Mouse (Mus musculus): Measurements from ENCODE around the gene Napsa. TPM values are rescaled to one million over a fixed set of nuclear protein-coding genes. Genes with fewer than 3 reads are reported as not detected.

The Napsa gene
- polyA plus RNA-seq, 1 experiment from 2014 or later: 2.1 TPM

DNA sequence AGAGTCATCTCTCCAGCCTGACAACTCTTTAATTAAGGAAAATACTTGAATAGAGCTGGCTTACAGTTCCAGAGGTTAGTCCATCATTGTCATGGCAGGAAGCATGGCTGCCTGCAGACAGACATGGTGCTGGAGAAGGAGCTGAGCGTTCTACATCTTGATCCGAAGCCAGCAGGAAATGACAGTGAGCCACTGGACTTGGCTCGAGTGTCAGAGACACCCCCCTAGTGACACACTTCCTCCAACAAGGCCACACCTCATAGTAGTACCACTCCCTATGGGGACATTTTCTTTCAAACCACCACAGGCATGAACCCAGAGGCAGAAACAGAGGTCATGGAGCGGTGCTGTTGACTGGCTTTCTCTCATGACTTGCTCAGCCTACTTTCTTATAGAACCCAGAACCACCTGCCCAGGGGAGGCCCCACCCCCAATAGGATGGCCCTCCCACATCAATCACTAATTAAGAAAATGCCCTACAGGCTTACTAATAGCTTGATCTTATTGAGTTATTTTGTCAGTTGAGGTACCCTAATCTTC, 12.2 kb downstream of the Napsa start:
- Histone ChIP-seq H3K27me3 (no peaks in the 10 kb centered on the region), H3K4me3 (no peak overlapping the region), H3K27ac (replicated peaks) (no peak overlapping the region), H3K9ac (no peak overlapping the region), H3K4me2 (no peak overlapping the region), H3K9me3 (no peaks in the 10 kb centered on the region), H3K36me3 (no peaks in the 10 kb centered on the region), H3K4me1 (replicated peaks) (peaks cover 29% of the 10 kb centered on the region)
- ATAC-seq (ENCODE audit: low FRiP score, low read depth): no peak
- 86% methylated on average over 4 of the region's 4 CpGs for whole genome bisulfite sequencing

DNA sequence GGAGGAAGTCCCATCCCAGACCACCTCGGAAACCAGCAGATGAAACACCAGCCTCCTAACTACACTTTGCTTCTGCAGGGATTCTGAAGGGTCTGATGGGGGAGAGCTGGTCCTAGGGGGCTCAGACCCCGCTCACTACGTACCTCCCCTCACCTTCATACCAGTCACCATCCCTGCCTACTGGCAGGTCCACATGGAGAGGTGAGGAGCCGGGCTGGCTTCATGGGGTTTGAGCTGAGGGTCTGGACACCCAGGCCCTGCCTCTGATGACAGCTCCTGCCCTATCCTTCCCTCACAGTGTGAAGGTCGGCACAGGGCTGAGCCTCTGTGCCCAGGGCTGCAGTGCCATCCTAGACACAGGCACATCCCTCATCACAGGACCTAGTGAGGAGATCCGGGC, 12.7 kb downstream of the Napsa start:
- Histone ChIP-seq H3K27me3 (no peaks in the 10 kb centered on the region), H3K4me2 (no peak overlapping the region), H3K36me3 (no peaks in the 10 kb centered on the region), H3K9ac (no peak overlapping the region), H3K9me3 (no peaks in the 10 kb centered on the region), H3K4me1 (replicated peaks) (peaks cover 35% of the 10 kb centered on the region), H3K4me3 (no peak overlapping the region), H3K27ac (replicated peaks) (no peak overlapping the region)
- WGBS: 91% methylated on average over 6 of the region's 6 CpGs
- no peak for ATAC-seq (ENCODE audit: low FRiP score, low read depth)

DNA sequence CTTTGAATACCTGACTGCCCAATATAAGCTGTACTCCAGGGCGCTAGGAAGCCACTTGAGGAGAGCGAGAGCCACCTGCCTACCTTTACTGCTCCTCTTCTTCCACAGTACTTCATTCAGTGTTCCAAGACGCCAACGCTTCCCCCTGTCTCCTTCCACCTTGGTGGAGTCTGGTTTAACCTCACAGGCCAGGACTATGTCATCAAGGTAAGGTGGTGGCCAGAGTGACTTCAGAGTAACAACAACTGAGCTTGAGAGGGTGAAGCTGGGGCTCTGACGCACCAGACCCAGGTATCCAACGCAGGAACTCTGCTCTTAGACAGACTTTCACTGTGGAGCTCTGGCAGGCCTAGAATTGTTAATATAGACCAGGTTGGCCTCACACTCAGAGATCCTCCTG, 13.4 kb downstream of the Napsa start:
- no peak for ATAC-seq (ENCODE audit: low FRiP score, low read depth)
- Histone ChIP-seq H3K4me3 (no peak overlapping the region), H3K9me3 (no peaks in the 10 kb centered on the region), H3K27me3 (no peaks in the 10 kb centered on the region), H3K27ac (replicated peaks) (no peak overlapping the region), H3K36me3 (no peaks in the 10 kb centered on the region), H3K4me1 (replicated peaks) (peaks cover 40% of the 10 kb centered on the region), H3K9ac (no peak overlapping the region), H3K4me2 (no peak overlapping the region)
- WGBS: 95% methylated on average over 6 of the region's 6 CpGs

DNA sequence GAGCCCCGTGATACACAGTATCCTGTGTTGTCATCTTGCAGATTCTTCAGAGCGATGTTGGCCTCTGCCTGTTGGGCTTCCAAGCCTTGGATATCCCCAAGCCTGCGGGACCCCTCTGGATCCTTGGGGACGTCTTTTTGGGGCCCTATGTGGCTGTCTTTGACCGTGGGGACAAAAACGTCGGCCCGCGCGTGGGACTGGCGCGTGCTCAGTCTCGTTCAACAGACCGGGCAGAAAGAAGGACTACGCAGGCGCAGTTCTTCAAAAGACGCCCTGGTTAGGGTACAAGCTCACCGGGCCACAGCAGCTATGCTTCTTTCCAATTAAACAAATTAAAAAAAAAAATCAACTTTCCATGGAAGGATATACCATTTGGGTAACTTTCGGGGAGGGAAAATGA, 14.3 kb downstream of the Napsa start:
- WGBS: 7% methylated on average over 19 of the region's 19 CpGs
- H3K9me3 ChIP-seq: no peaks in the 10 kb centered on the region
- H3K27ac ChIP-seq (replicated peaks): peak overlapping the region; percentile 80
- ATAC-seq (ENCODE audit: low FRiP score, low read depth): no peak
- peaks cover 48% of the 10 kb centered on the region for H3K4me1 ChIP-seq (replicated peaks)
- no peaks in the 10 kb centered on the region; the same call in 1 of the 2 replicates for H3K27me3 ChIP-seq
- H3K4me3 ChIP-seq: peak overlapping the region; percentile 70
- H3K36me3 ChIP-seq: no peaks in the 10 kb centered on the region
- peak overlapping the region; percentile 51 for H3K9ac ChIP-seq
- H3K4me2 ChIP-seq: peak overlapping the region; percentile 92

DNA sequence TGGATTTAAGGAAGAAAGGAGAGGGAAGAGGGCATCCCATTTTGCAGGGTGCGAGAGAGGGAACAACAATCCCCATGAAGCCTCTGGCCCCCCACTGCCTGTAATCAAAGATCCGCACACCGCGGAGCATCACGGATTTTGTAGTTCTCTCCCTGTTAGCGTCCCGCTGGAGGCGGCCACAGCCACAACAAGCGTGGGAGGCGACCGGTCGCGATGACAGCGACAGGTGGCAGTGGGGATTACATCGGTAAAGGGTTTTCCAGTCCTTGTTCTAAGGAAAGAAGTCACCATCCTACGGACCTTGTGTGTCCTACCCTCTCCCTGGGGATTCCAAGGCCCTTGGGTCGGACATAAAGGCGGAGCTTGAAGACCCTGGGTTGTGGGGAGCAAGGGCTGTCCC, 14.8 kb downstream of the Napsa start:
- peak overlapping the region; percentile 80 for H3K27ac ChIP-seq (replicated peaks)
- WGBS: under 1% methylated on average over 18 of the region's 18 CpGs
- H3K9me3 ChIP-seq: no peaks in the 10 kb centered on the region
- H3K9ac ChIP-seq: peak overlapping the region; percentile 51
- peak overlapping the region; percentile 92 for H3K4me2 ChIP-seq
- peaks cover 52% of the 10 kb centered on the region for H3K4me1 ChIP-seq (replicated peaks)
- peak; percentile 31; the same call in 1 of the 2 replicates for ATAC-seq (ENCODE audit: low FRiP score, low read depth)
- H3K36me3 ChIP-seq: no peaks in the 10 kb centered on the region
- peaks cover 3% of the 10 kb centered on the region; the same call in 1 of the 2 replicates for H3K27me3 ChIP-seq
- H3K4me3 ChIP-seq: peak overlapping the region; percentile 70

DNA sequence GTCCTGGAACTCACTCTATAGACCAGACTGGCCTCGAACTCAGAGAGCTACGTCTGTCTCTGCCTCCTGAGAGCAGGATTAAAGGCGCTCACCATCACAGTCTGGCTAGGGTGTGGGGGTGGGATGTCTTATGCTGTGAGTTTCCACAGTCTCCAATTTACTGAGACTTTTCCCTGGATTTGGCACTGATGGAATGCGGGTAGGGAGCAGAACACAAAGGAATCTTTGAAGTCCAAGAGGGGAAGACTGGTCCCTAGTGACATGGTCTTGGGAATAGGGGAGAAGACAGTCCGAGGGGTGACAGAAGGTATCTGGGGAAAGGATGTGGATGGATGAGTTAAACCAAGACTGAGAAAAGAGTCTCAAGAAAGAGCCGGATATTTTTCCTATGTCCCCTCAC, 15.5 kb downstream of the Napsa start:
- H3K9ac ChIP-seq: peak overlapping the region; percentile 46; the same call in 1 of the 2 replicates
- H3K27me3 ChIP-seq: peaks cover 6% of the 10 kb centered on the region; the same call in 1 of the 2 replicates
- H3K9me3 ChIP-seq: no peaks in the 10 kb centered on the region
- no peaks in the 10 kb centered on the region for H3K36me3 ChIP-seq
- ATAC-seq (ENCODE audit: low FRiP score, low read depth): no peak
- H3K27ac ChIP-seq (replicated peaks): no peak overlapping the region
- H3K4me3 ChIP-seq: peak overlapping the region; percentile 70
- peaks cover 59% of the 10 kb centered on the region for H3K4me1 ChIP-seq (replicated peaks)
- 38% methylated on average over 6 of the region's 6 CpGs for WGBS
- peak overlapping the region; percentile 92 for H3K4me2 ChIP-seq

DNA sequence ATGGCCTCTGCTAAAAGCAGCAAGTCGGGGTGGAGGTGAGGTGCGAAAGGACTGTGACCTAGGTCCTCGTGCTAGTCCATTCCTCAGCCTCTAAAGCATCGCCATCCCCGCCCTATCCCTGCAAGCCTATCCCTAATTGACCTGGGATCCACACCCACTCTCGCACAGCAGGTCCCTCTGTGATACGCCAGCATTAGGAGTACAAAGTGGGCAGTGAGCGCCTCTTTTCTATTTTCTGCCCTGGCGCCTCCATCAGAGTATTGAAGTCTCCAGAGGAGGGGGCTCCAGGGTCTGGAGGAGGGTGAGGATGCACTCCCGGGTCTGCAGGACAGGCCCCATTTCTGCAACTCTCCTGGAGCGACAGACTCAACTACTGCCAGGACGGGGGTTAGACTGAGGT, 16.2 kb downstream of the Napsa start:
- no peak for ATAC-seq (ENCODE audit: low FRiP score, low read depth)
- Histone ChIP-seq H3K27ac (replicated peaks) (peak overlapping the region; percentile 78; the same call in 1 of the 2 replicates), H3K9me3 (no peaks in the 10 kb centered on the region), H3K4me2 (peak overlapping the region; percentile 92), H3K27me3 (peaks cover 10% of the 10 kb centered on the region), H3K9ac (peak overlapping the region; percentile 48), H3K36me3 (no peaks in the 10 kb centered on the region), H3K4me1 (replicated peaks) (peaks cover 66% of the 10 kb centered on the region), H3K4me3 (peak overlapping the region; percentile 70)
- 9% methylated on average over 12 of the region's 12 CpGs for WGBS

- Histone ChIP-seq H3K36me3 (no peaks in the 10 kb centered on the region), H3K9me3 (no peaks in the 10 kb centered on the region), H3K27ac (replicated peaks) (peak overlapping the region; percentile 78), H3K9ac (peak overlapping the region; percentile 48), H3K4me3 (peak overlapping the region; percentile 70), H3K4me2 (peak overlapping the region; percentile 92), H3K27me3 (peaks cover 10% of the 10 kb centered on the region), H3K4me1 (replicated peaks) (peaks cover 73% of the 10 kb centered on the region)
- WGBS: under 1% methylated on average over 33 of the region's 33 CpGs
- peak; percentile 25 for ATAC-seq (ENCODE audit: low FRiP score, low read depth)
These were observed 17.0 kb downstream of the Napsa start for GRCm38 (mm10) chr7:44589149-44589548.

DNA sequence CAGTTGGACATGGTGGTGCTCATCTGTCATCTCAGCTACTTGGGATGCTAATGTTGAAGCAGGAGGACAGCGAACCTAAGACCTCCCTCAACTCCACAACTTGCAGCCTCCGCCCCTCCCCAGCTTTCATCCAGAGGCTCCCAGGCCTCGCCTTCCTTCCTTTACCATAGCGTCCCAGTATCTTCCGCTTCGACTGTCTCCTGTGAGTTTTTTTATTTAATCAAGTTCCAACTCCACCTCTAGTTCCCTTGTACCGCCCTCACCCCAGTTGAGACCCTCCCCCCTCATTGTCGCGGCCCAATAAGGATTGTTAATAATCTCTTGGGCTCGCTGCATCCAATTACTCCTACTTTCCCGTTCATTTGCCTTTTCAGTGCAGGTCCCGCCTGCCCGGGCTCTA, 17.8 kb downstream of the Napsa start:
- WGBS: 2% methylated on average over 13 of the region's 13 CpGs
- Histone ChIP-seq H3K27ac (replicated peaks) (peak overlapping the region; percentile 78), H3K9ac (peak overlapping the region; percentile 48), H3K4me1 (replicated peaks) (peaks cover 81% of the 10 kb centered on the region), H3K4me2 (peak overlapping the region; percentile 92), H3K4me3 (peak overlapping the region; percentile 70), H3K36me3 (no peaks in the 10 kb centered on the region), H3K9me3 (no peaks in the 10 kb centered on the region), H3K27me3 (peaks cover 10% of the 10 kb centered on the region)
- ATAC-seq (ENCODE audit: low FRiP score, low read depth): no peak

GRCm38 (mm10) chr7:44590402-44591347, 18.5 kb downstream of the Napsa start, which contains the start of gene Kcnc3:
Kcnc3 (plus strand) TSS chr7:44590664.
- peaks cover 83% of the 10 kb centered on the region for H3K4me1 ChIP-seq (replicated peaks)
- 0% methylated on average over 59 of the region's 80 CpGs for WGBS
- peak within 1 kb of the TSS; percentile 83 for H3K27ac ChIP-seq (replicated peaks)
- peak within 1 kb of the TSS; percentile 92 for H3K4me2 ChIP-seq
- H3K9me3 ChIP-seq: no peaks in the 10 kb centered on the region
- H3K9ac ChIP-seq: peak within 1 kb of the TSS; percentile 69
- ATAC-seq (ENCODE audit: low FRiP score, low read depth): peak; percentile 93
- peak within 1 kb of the TSS; percentile 70 for H3K4me3 ChIP-seq
- H3K27me3 ChIP-seq: peaks cover 10% of the 10 kb centered on the region
- peaks cover 3% of the 10 kb centered on the region; the same call in 1 of the 2 replicates for H3K36me3 ChIP-seq

DNA sequence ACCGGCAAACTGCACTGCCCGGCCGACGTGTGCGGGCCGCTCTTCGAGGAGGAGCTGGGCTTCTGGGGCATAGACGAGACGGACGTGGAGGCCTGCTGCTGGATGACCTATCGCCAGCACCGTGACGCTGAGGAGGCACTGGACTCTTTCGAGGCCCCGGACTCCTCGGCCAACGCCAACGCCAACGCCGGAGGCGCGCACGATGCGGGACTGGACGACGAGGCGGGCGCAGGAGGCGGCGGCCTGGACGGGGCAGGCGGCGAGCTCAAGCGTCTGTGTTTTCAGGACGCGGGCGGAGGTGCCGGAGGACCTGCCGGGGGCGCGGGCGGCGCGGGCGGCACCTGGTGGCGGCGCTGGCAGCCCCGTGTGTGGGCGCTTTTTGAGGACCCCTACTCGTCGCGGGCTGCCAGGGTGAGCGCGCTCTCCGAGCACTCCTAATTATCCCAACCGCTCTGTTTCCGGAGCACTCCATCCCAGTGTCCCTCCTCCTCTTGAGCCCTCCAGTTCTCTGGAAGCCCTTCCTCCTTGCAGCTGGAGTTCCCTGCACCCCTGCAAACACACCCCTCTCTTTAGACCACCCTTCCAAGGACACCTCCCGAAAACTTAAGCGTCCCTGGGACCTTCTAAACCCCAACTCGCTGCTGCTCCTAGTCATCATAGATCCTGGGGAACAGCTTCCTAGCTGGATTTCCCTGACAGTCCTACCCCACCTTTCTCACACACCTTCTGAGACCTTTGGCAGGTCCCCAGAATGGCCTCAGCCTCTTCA, 19.4 kb downstream of the Napsa start:
- peaks cover 78% of the 10 kb centered on the region for H3K4me1 ChIP-seq (replicated peaks)
- under 1% methylated on average over 57 of the region's 60 CpGs for WGBS
- ATAC-seq (ENCODE audit: low FRiP score, low read depth): no peak
- H3K27ac ChIP-seq (replicated peaks): peak overlapping the region; percentile 83
- peak overlapping the region; percentile 70 for H3K4me3 ChIP-seq
- no peaks in the 10 kb centered on the region for H3K9me3 ChIP-seq
- peak overlapping the region; percentile 69 for H3K9ac ChIP-seq
- H3K4me2 ChIP-seq: peak overlapping the region; percentile 92
- H3K27me3 ChIP-seq: peaks cover 10% of the 10 kb centered on the region
- H3K36me3 ChIP-seq: peaks cover 7% of the 10 kb centered on the region; the same call in 1 of the 2 replicates
